Mouse (Mus musculus): ENCODE measurements around the gene Paqr9. TPM values are rescaled to one million over a fixed set of nuclear protein-coding genes. Genes with fewer than 3 reads are reported as not detected.

Paqr9 gene
- polyA plus RNA-seq, 1 experiment from 2014 or later, result 0.07 TPM

Other genes with a start within 250 kb of the Paqr9 start
- gene Chst2, start 152.9 kb upstream of the Paqr9 start, polyA plus RNA-seq (2016; fragmentation: Nextera tagmentation; extraction: Ambion mirVana), result 5.6 and 7.0 TPM in 2 replicates
- gene U2surp, start 47.7 kb upstream of the Paqr9 start, polyA plus RNA-seq (2016; fragmentation: Nextera tagmentation; extraction: Ambion mirVana), result 142 and 152 TPM in 2 replicates
- gene Pcolce2, start 77.9 kb downstream of the Paqr9 start, polyA plus RNA-seq (2016; fragmentation: Nextera tagmentation; extraction: Ambion mirVana), result 3.9 and 4.7 TPM in 2 replicates
- gene Trpc1, start 190.7 kb downstream of the Paqr9 start, polyA plus RNA-seq (2016; fragmentation: Nextera tagmentation; extraction: Ambion mirVana), result 1.5 and 2.0 TPM in 2 replicates